Mouse (Mus musculus): ENCODE data around the gene Pus10. TPM values are rescaled to one million over a fixed set of nuclear protein-coding genes. Genes with fewer than 3 reads are reported as not detected.
A peak's percentile ranks its signal among the peaks of the same experiment; 100 is the strongest.

The Pus10 gene
- polyA plus RNA-seq, 1 experiment from 2014 or later = 19.3 TPM

- DNase-seq (ENCODE audit: low spot score) (no peak), ATAC-seq (ENCODE audit: low FRiP score) (no peak)
- no peak overlapping the region for H3K4me3 ChIP-seq (ENCODE audit: low read depth, low read length)
- no peak overlapping the region for H3K27ac ChIP-seq (ENCODE audit: low read depth, low read length)
- WGBS = 87% methylated on average over 2 of the region's 2 CpGs
- H3K27me3 ChIP-seq (ENCODE audit: control insufficient read depth, insufficient read depth, low read length) = no peaks in the 10 kb centered on the region
- no peaks in the 10 kb centered on the region for H3K4me1 ChIP-seq (replicated peaks; ENCODE audit: control insufficient read depth, insufficient read depth, low read length)
- no peak overlapping the region for H3K4me2 ChIP-seq (replicated peaks; ENCODE audit: low read depth, low read length)
- H3K9ac ChIP-seq (ENCODE audit: low read depth, low read length) = no peak overlapping the region
- no peaks in the 10 kb centered on the region for H3K36me3 ChIP-seq (ENCODE audit: control insufficient read depth, insufficient read depth, low read length)
- H3K9me3 ChIP-seq (ENCODE audit: control insufficient read depth, low read length) = no peaks in the 10 kb centered on the region
These were observed 7.7 kb upstream of the Pus10 start for GRCm38 (mm10) chr11:23657791-23658190.

GRCm38 (mm10) chr11:23664232-23664631 lies 1.2 kb upstream of the Pus10 start:
- no peak overlapping the region for H3K27ac ChIP-seq (ENCODE audit: low read depth, low read length)
- H3K36me3 ChIP-seq (ENCODE audit: control insufficient read depth, insufficient read depth, low read length) = no peaks in the 10 kb centered on the region
- H3K4me1 ChIP-seq (replicated peaks; ENCODE audit: control insufficient read depth, insufficient read depth, low read length) = no peaks in the 10 kb centered on the region
- H3K9ac ChIP-seq (ENCODE audit: low read depth, low read length) = no peak overlapping the region
- no peaks in the 10 kb centered on the region for H3K27me3 ChIP-seq (ENCODE audit: control insufficient read depth, insufficient read depth, low read length)
- ATAC-seq (ENCODE audit: low FRiP score) (no peak), DNase-seq (ENCODE audit: low spot score) (no peak)
- H3K9me3 ChIP-seq (ENCODE audit: control insufficient read depth, low read length) = no peaks in the 10 kb centered on the region
- no peak overlapping the region for H3K4me2 ChIP-seq (replicated peaks; ENCODE audit: low read depth, low read length)
- H3K4me3 ChIP-seq (ENCODE audit: low read depth, low read length) = no peak overlapping the region

- Histone ChIP-seq H3K4me2 (replicated peaks; ENCODE audit: low read depth, low read length) (peak within 1 kb of the TSS; percentile 63), H3K4me3 (ENCODE audit: low read depth, low read length) (peak within 1 kb of the TSS; percentile 69), H3K9ac (ENCODE audit: low read depth, low read length) (peak within 1 kb of the TSS; percentile 73), H3K4me1 (replicated peaks; ENCODE audit: control insufficient read depth, insufficient read depth, low read length) (no peaks in the 10 kb centered on the region), H3K27me3 (ENCODE audit: control insufficient read depth, insufficient read depth, low read length) (no peaks in the 10 kb centered on the region), H3K36me3 (ENCODE audit: control insufficient read depth, insufficient read depth, low read length) (no peaks in the 10 kb centered on the region), H3K27ac (ENCODE audit: low read depth, low read length) (peak within 1 kb of the TSS; percentile 74), H3K9me3 (ENCODE audit: control insufficient read depth, low read length) (no peaks in the 10 kb centered on the region)
- WGBS = under 1% methylated on average over 44 of the region's 49 CpGs
- peak; percentile 98 for DNase-seq (ENCODE audit: low spot score)
- ATAC-seq (ENCODE audit: low FRiP score) = peak; percentile 99
These were observed 476 bp downstream of the Pus10 start, which contains the start of gene Pex13 for GRCm38 (mm10) chr11:23665798-23666501. Gene Pex13 (minus strand): TSS chr11:23665959.

GRCm38 (mm10) chr11:23666526-23666925 lies 1.1 kb downstream of the Pus10 start:
- Histone ChIP-seq H3K9ac (ENCODE audit: low read depth, low read length) (peak overlapping the region; percentile 73), H3K27ac (ENCODE audit: low read depth, low read length) (peak overlapping the region; percentile 74), H3K27me3 (ENCODE audit: control insufficient read depth, insufficient read depth, low read length) (no peaks in the 10 kb centered on the region), H3K4me2 (replicated peaks; ENCODE audit: low read depth, low read length) (peak overlapping the region; percentile 63), H3K4me1 (replicated peaks; ENCODE audit: control insufficient read depth, insufficient read depth, low read length) (no peaks in the 10 kb centered on the region), H3K4me3 (ENCODE audit: low read depth, low read length) (peak overlapping the region; percentile 69), H3K9me3 (ENCODE audit: control insufficient read depth, low read length) (no peaks in the 10 kb centered on the region), H3K36me3 (ENCODE audit: control insufficient read depth, insufficient read depth, low read length) (no peaks in the 10 kb centered on the region)
- WGBS = 10% methylated on average over 5 of the region's 5 CpGs
- DNase-seq (ENCODE audit: low spot score) (no peak), ATAC-seq (ENCODE audit: low FRiP score) (no peak)

GRCm38 (mm10) chr11:23667128-23667527 lies 1.7 kb downstream of the Pus10 start:
- DNase-seq (ENCODE audit: low spot score) (peak; percentile 4), ATAC-seq (ENCODE audit: low FRiP score) (no peak)
- Histone ChIP-seq H3K27me3 (ENCODE audit: control insufficient read depth, insufficient read depth, low read length) (no peaks in the 10 kb centered on the region), H3K9ac (ENCODE audit: low read depth, low read length) (no peak overlapping the region), H3K4me2 (replicated peaks; ENCODE audit: low read depth, low read length) (peak overlapping the region; percentile 63; the same call in 1 of the 2 replicates), H3K4me1 (replicated peaks; ENCODE audit: control insufficient read depth, insufficient read depth, low read length) (no peaks in the 10 kb centered on the region), H3K36me3 (ENCODE audit: control insufficient read depth, insufficient read depth, low read length) (no peaks in the 10 kb centered on the region), H3K4me3 (ENCODE audit: low read depth, low read length) (peak overlapping the region; percentile 69), H3K27ac (ENCODE audit: low read depth, low read length) (no peak overlapping the region), H3K9me3 (ENCODE audit: control insufficient read depth, low read length) (no peaks in the 10 kb centered on the region)
- 69% methylated on average over 3 of the region's 3 CpGs for WGBS

GRCm38 (mm10) chr11:23672256-23672749 lies 6.8 kb downstream of the Pus10 start:
- ATAC-seq (ENCODE audit: low FRiP score) = no peak
- 84% methylated on average over 4 of the region's 4 CpGs for WGBS
- H3K9me3 ChIP-seq (ENCODE audit: control insufficient read depth, low read length) = no peaks in the 10 kb centered on the region
- peaks cover 2% of the 10 kb centered on the region; the same call in 1 of the 2 replicates for H3K36me3 ChIP-seq (ENCODE audit: control insufficient read depth, insufficient read depth, low read length)
- no peak overlapping the region for H3K9ac ChIP-seq (ENCODE audit: low read depth, low read length)
- no peaks in the 10 kb centered on the region for H3K4me1 ChIP-seq (replicated peaks; ENCODE audit: control insufficient read depth, insufficient read depth, low read length)
- no peak overlapping the region for H3K4me3 ChIP-seq (ENCODE audit: low read depth, low read length)
- no peak overlapping the region for H3K27ac ChIP-seq (ENCODE audit: low read depth, low read length)
- no peak for DNase-seq (ENCODE audit: low spot score)
- no peaks in the 10 kb centered on the region for H3K27me3 ChIP-seq (ENCODE audit: control insufficient read depth, insufficient read depth, low read length)
- no peak overlapping the region for H3K4me2 ChIP-seq (replicated peaks; ENCODE audit: low read depth, low read length)

- Histone ChIP-seq H3K36me3 (ENCODE audit: control insufficient read depth, insufficient read depth, low read length) (peaks cover 2% of the 10 kb centered on the region; the same call in 1 of the 2 replicates), H3K27me3 (ENCODE audit: control insufficient read depth, insufficient read depth, low read length) (no peaks in the 10 kb centered on the region), H3K4me3 (ENCODE audit: low read depth, low read length) (no peak overlapping the region), H3K27ac (ENCODE audit: low read depth, low read length) (no peak overlapping the region), H3K4me1 (replicated peaks; ENCODE audit: control insufficient read depth, insufficient read depth, low read length) (no peaks in the 10 kb centered on the region), H3K9me3 (ENCODE audit: control insufficient read depth, low read length) (no peaks in the 10 kb centered on the region), H3K9ac (ENCODE audit: low read depth, low read length) (no peak overlapping the region), H3K4me2 (replicated peaks; ENCODE audit: low read depth, low read length) (no peak overlapping the region)
- 90% methylated on average over 5 of the region's 5 CpGs for WGBS
- ATAC-seq (ENCODE audit: low FRiP score) = no peak
- DNase-seq (ENCODE audit: low spot score) = no peak
These were observed 10.6 kb downstream of the Pus10 start for GRCm38 (mm10) chr11:23676100-23676499.

GRCm38 (mm10) chr11:23679044-23679642 lies 13.7 kb downstream of the Pus10 start:
- Histone ChIP-seq H3K27ac (ENCODE audit: low read depth, low read length) (no peak overlapping the region), H3K4me3 (ENCODE audit: low read depth, low read length) (no peak overlapping the region), H3K4me2 (replicated peaks; ENCODE audit: low read depth, low read length) (no peak overlapping the region), H3K27me3 (ENCODE audit: control insufficient read depth, insufficient read depth, low read length) (no peaks in the 10 kb centered on the region), H3K4me1 (replicated peaks; ENCODE audit: control insufficient read depth, insufficient read depth, low read length) (no peaks in the 10 kb centered on the region), H3K36me3 (ENCODE audit: control insufficient read depth, insufficient read depth, low read length) (0 out of 2 replicates have a peak, but pooled peaks cover 2% of the 10 kb centered on the region), H3K9ac (ENCODE audit: low read depth, low read length) (no peak overlapping the region), H3K9me3 (ENCODE audit: control insufficient read depth, low read length) (no peaks in the 10 kb centered on the region)
- ATAC-seq (ENCODE audit: low FRiP score) (peak; percentile 45; the same call in 1 of the 2 replicates), DNase-seq (ENCODE audit: low spot score) (peak; percentile 82)
- 48% methylated on average over 3 of the region's 3 CpGs for WGBS
